Mouse (Mus musculus): ENCODE measurements at regions not wholly inside any gene's neighbourhood (a gene's known extent, or its start where the extent isn't known, plus 50 kb on each side); places are given as distances from the start of the nearest gene placed in this dataset.

DNA sequence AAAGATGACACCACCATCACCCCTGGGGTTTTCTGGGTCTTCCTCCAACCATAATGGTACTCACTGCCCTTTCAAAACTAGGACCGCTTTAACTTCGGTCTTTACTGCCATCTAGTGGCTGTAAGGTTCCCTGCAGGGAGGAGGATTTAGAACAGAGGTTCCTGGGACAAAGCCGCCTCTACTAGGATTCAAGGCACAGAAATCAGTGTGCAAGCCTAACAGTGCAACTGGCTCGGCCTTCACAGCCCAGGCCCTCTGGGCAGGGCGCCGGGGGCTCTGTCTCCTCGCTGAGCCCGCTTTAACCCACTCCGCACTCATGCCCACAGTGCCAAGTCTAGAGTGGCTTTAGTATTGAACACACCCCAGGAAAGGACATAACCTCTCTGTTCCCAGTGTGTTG lies 58.0 kb upstream of the Sec14l1 start:
- Histone ChIP-seq H3K27ac (ENCODE audit: insufficient read depth, low read length) (no peak overlapping the region), H3K4me3 (ENCODE audit: insufficient read depth, low read length) (no peak overlapping the region), H3K4me1 (ENCODE audit: control insufficient read depth, insufficient read depth, low read length) (0 out of 2 replicates have a peak, but pooled peaks cover 2% of the 10 kb centered on the region)
- TF ChIP-seq CTCF (IDR thresholded peaks at IDR 0.05; ENCODE audit: extremely low read depth, insufficient read depth, low read length) (peak; percentile 86), POLR2A (IDR thresholded peaks at IDR 0.05; ENCODE audit: extremely low read depth, insufficient read depth, low read length) (no peak)

DNA sequence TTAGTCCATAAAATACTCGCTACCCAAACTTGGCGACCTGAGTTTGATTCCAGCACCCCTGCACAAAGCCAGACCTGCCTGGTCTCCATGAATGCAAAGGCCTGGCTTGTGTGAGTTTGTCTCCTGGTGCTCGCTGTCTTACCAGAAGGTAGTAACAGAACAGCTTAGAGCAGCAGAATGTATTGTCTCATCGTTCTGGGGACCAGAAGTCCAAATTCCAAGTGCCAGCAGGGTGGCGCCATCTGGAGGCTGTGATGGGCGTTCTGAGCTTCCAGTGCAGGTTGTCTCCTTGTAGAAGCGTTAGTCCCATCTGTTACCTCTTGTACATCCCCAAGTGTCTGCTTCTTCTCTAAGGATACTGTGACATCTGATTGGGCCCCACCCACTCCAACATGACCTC lies 57.5 kb upstream of the Sec14l1 start:
- no peak overlapping the region for H3K4me3 ChIP-seq (ENCODE audit: insufficient read depth, low read length)
- H3K4me1 ChIP-seq (ENCODE audit: control insufficient read depth, insufficient read depth, low read length), result 0 out of 2 replicates have a peak, but pooled peaks cover 2% of the 10 kb centered on the region
- no peak overlapping the region for H3K27ac ChIP-seq (ENCODE audit: insufficient read depth, low read length)
- TF ChIP-seq POLR2A (IDR thresholded peaks at IDR 0.05; ENCODE audit: extremely low read depth, insufficient read depth, low read length) (no peak), CTCF (IDR thresholded peaks at IDR 0.05; ENCODE audit: extremely low read depth, insufficient read depth, low read length) (peak; percentile 71)

DNA sequence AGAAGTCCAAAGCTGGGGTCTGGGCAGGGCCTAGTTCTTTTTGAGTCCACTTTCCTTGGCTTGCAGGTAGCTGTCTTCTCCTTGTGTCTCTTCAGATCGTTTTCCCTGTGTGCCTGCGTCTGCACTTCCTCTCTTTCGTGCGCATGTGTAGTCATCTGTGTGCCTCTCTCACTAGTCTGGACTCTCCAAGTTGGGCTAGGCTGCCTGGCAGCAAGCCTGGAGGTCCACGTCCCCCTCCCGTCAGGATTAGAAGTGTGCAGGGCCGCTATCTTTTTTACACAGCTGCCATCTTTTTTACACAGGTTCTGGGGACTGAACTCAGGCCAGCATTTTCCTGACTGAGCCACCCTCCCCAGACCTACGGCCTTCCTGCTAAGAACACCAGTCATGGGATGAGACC lies 55.8 kb upstream of the Sec14l1 start:
- TF ChIP-seq CTCF (IDR thresholded peaks at IDR 0.05; ENCODE audit: extremely low read depth, insufficient read depth, low read length) (no peak), POLR2A (IDR thresholded peaks at IDR 0.05; ENCODE audit: extremely low read depth, insufficient read depth, low read length) (no peak)
- Histone ChIP-seq H3K27ac (ENCODE audit: insufficient read depth, low read length) (no peak overlapping the region), H3K4me1 (ENCODE audit: control insufficient read depth, insufficient read depth, low read length) (peaks cover 7% of the 10 kb centered on the region)

DNA sequence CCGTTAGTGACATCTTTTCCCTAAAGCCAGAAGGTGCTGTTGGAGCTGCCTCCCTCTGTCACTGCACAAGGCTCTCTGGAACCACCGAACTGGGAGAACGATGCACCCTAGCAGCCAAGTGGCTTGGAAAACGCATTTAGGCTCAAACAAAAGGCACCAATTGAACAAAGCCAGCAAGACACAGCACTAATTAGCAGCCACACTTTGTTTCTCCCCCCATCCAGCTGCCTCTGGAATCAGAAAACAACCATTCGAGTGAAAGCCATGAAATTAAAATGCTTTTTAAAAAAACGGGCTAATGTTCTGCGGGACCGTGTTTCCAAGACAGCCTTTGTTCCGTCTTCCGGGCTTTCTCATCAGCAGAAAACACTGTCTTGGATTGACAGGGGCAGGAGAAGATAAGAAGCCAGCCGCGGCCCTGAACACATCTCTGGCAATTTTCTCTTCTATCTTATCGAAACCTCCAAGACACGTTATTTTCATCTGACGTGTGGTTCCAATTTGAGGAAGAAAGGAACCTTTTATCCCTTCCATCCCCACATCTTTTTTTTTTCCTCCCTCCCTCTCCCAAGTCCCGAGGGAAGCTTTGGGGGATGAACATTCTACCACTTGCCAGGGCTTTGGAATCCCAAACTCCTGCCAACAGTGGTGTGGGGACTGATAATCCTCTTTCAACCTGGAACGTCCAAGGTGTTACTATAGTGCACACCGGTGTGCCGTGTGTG lies 54.8 kb upstream of the Sec14l1 start:
- H3K4me1 ChIP-seq (ENCODE audit: control insufficient read depth, insufficient read depth, low read length), result peaks cover 7% of the 10 kb centered on the region
- no peak overlapping the region for H3K27ac ChIP-seq (ENCODE audit: insufficient read depth, low read length)
- no peak overlapping the region for H3K4me3 ChIP-seq (ENCODE audit: insufficient read depth, low read length)
- TF ChIP-seq POLR2A (IDR thresholded peaks at IDR 0.05; ENCODE audit: extremely low read depth, insufficient read depth, low read length) (no peak), CTCF (IDR thresholded peaks at IDR 0.05; ENCODE audit: extremely low read depth, insufficient read depth, low read length) (no peak)

More for the DNA sequence above, 55.8 kb upstream of the Sec14l1 start:
- H3K4me3 ChIP-seq (ENCODE audit: insufficient read depth, low read length), result no peak overlapping the region

DNA sequence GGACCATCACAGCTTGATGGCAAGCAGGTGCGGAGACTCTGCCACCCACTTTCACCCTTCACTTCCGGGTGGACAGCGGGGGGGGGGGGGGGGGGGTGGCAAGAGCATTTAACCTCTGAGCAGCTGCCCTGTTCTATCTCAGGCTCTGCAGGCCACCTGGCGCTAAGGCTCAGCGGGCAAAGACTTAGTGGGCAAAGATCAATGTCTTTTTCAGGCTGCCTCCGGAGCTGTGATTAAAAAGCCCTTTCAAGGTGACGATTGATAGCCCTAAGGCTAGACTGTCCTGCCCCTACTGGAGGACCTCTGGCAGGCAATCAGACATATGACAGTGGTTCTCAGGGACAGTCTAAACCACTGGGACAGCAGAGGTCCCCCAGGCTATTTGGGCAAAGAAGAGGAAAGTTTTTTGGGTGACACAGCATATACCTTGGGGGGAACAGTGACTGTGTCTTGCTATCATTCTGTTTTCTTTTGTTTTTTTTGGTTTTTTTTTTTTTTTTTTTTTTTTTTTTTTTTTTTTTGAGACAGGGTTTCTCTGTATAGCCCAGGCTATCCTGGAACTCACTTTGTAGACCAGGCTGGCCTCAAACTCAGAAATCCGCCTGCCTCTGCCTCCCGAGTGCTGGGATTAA lies 54.1 kb upstream of the Sec14l1 start:
- H3K27ac ChIP-seq (ENCODE audit: insufficient read depth, low read length), result no peak overlapping the region
- TF ChIP-seq CTCF (IDR thresholded peaks at IDR 0.05; ENCODE audit: extremely low read depth, insufficient read depth, low read length) (no peak), POLR2A (IDR thresholded peaks at IDR 0.05; ENCODE audit: extremely low read depth, insufficient read depth, low read length) (no peak)
- H3K4me3 ChIP-seq (ENCODE audit: insufficient read depth, low read length), result no peak overlapping the region
- H3K4me1 ChIP-seq (ENCODE audit: control insufficient read depth, insufficient read depth, low read length), result peaks cover 7% of the 10 kb centered on the region

DNA sequence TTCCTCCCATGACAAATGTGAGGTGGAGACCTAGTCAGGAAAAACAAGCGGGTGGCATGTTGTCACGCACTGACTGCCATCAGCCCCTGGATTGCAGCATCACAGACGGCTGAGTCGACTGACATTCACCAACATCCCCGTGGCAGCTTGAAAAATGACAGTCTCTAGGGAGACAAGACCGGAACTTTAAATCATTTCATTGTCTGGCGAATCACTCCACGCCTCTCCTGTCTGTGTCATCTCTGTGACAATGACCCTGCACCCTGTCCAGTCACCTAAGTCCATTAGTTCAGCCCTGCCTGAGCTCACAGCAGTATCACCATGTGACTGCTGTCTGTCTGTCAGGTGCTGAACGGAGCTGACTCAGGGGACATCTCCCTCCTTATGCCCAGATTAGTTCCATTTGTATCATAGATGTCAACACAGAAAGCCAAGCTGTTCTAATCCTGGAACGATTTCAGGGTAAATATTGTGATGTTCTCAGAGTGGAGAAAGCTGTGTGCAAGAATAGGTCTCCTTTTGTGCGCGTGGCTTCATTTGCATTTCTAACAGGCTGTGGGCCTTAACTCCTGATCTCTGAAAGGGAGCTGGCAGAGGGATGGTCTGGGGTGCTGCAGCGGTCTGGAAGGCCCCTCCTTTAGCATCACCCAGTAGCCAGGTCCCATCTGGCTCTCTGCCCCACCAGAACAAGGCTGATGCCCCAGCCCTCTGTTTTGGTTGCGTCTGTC lies 52.0 kb upstream of the Sec14l1 start:
- no peak overlapping the region for H3K4me3 ChIP-seq (ENCODE audit: insufficient read depth, low read length)
- peak overlapping the region; percentile 9; the same call in 1 of the 2 replicates for H3K27ac ChIP-seq (ENCODE audit: insufficient read depth, low read length)
- TF ChIP-seq POLR2A (IDR thresholded peaks at IDR 0.05; ENCODE audit: extremely low read depth, insufficient read depth, low read length) (no peak), CTCF (IDR thresholded peaks at IDR 0.05; ENCODE audit: extremely low read depth, insufficient read depth, low read length) (no peak)
- H3K4me1 ChIP-seq (ENCODE audit: control insufficient read depth, insufficient read depth, low read length), result peaks cover 7% of the 10 kb centered on the region

Data from cortical plate, adult 2 months (tissue).